Mouse (Mus musculus) spleen, adult 2 months (tissue): ENCODE data around the gene Spag17.

Experiments used
- CTCF ChIP-seq: fragments of 200-500 bp; IDR thresholded peaks from 2 replicates; pipeline ENCODE4 v1.5.1; 2011; ENCODE audit warnings: mild to moderate bottlenecking, inconsistent platforms; ENCODE audit not compliant: insufficient read depth, insufficient read length, insufficient replicate concordance; ENCODE audit errors: extremely low read depth
- POLR2A ChIP-seq: fragments of 200-500 bp; IDR thresholded peaks from 2 replicates; pipeline ENCODE4 v1.6.1; 2011; ENCODE audit warnings: low read depth, low read length, inconsistent platforms

GRCm38 (mm10) chr3:99922944-99923343 lies 37.7 kb downstream of the Spag17 start:
- TF ChIP-seq CTCF (no peak), POLR2A (no peak)
